In the genomic region with DNA sequence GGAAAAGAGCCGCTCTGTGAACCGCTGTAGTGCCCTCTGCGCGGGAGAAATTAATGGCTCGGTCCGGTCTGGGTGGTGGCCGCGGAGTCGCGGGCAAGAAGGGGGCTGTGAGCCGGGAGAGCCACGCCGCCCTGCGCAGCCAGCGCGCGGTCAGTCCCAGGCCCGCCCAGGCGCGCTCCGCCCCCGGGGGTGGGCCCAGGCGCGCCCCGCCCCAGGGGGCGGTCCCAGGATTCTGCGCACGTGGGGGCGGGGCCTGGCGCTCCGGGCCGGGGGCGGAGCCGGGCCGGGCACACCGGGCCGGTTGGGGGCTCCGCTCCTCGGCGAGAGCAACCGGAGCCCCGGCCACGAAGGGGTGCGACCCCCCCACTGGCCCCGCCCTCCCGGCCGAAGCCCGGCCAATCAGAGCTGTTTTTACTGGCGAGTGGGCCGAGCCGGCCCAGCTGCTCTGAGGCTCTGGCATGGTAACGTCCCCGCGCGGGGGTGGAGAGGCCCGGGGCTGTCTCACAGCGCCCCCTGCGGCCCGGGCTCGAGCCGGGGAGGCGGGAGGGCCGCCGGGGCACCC, we compare ENCODE assay signal across 8 mouse cellular contexts. TPM values are rescaled to one million over a fixed set of nuclear protein-coding genes. Genes with fewer than 3 reads are reported as not detected.
DNase-seq lines count a peak whose midpoint lies in the region; ATAC-seq lines count a peak whose summit lies in the region.

A gene (plus strand): TSS at position 275 of the 562 bp plus-strand sequence.

- H3K27me3 ChIP-seq in intestine, embryonic 14.5 days (replicated peaks; ENCODE audit: control insufficient read depth, insufficient read depth, low read length) = no peaks in the 10 kb centered on the region

- H3K4me1 ChIP-seq in intestine, embryonic 14.5 days (replicated peaks; ENCODE audit: control insufficient read depth, insufficient read depth, low read length) = no peaks in the 10 kb centered on the region

- 0% methylated on average over 41 of the region's 64 CpGs for WGBS in intestine, embryonic 14.5 days

- peak; percentile 98 to 99 for DNase-seq in adrenal gland, adult (ENCODE audit: inconsistent age in 2 of 2, low spot score in 1 of 2)
- DNase-seq in embryo, embryonic 10.5 days (ENCODE audit: low spot score) = peak; percentile 92
- DNase-seq in gastrocnemius, postnatal 25 days = peak; percentile 98
- DNase-seq in intestine, embryonic 14.5 days (ENCODE audit: low spot score) = peak; percentile 97
- peak; percentile 96 to 97 for DNase-seq in left cerebral cortex, postnatal 14 days (ENCODE audit: low spot score in 2 of 2)
- peak; percentile 92 for DNase-seq in mesoderm, embryonic 11.5 days (ENCODE audit: low read depth, low spot score)
- DNase-seq in right cerebral cortex, postnatal 36 days (ENCODE audit: low spot score in 2 of 2) = peak; percentile 94
- DNase-seq in yolk sac, embryonic 10.5 days (ENCODE audit: low spot score) = peak; percentile 92

- peak within 1 kb of the TSS; percentile 66 for H3K9ac ChIP-seq in intestine, embryonic 14.5 days (ENCODE audit: low read length)

- H3K4me3 ChIP-seq in intestine, embryonic 14.5 days (ENCODE audit: low read depth, low read length) = peak within 1 kb of the TSS; percentile 73

- no peaks in the 10 kb centered on the region for H3K36me3 ChIP-seq in intestine, embryonic 14.5 days (ENCODE audit: control insufficient read depth, insufficient read depth, low read length)

- no peaks in the 10 kb centered on the region for H3K9me3 ChIP-seq in intestine, embryonic 14.5 days (ENCODE audit: control insufficient read depth, low read length)

- intact Hi-C loops in left cerebral cortex, postnatal 14 days (cut with DNase I) = no loop called here

- ATAC-seq in intestine, embryonic 14.5 days (replicated peaks; ENCODE audit: low FRiP score, low TSS enrichment, low read depth) = peak; percentile 92

- peak within 1 kb of the TSS; percentile 63 for H3K4me2 ChIP-seq in intestine, embryonic 14.5 days (ENCODE audit: low read length)

- peak within 1 kb of the TSS; percentile 87 for H3K27ac ChIP-seq in intestine, embryonic 14.5 days (ENCODE audit: low read depth)

RNA-seq across cellular contexts. Expression of the gene that starts here (rescaled TPM):
- 10 to 100 TPM; 20.0 to 20.7 TPM for total RNA-seq in gastrocnemius, postnatal 25 days (2021)
- 40.6 and 51.1 TPM in 2 replicates for polyA plus RNA-seq in intestine, embryonic 14.5 days (2014; fragmentation: Nextera tagmentation; extraction: Ambion mirVana)
- 10 to 100 TPM; 95.4 to 99.5 TPM for total RNA-seq in left cerebral cortex, postnatal 14 days (2021)

Comparison
In these comparisons a context has a peak if more than half of its experiments do, and no peak if none do; other contexts are left out.
1. Peak in every context shown above with its lines: DNase-seq, ATAC-seq, H3K4me3 ChIP-seq and H3K27ac ChIP-seq.
2. RNA of the gene that starts here (total RNA-seq): 95.4 to 99.5 TPM in left cerebral cortex, postnatal 14 days; 20.0 to 20.7 TPM in gastrocnemius, postnatal 25 days; every median in the first group is over 4 times any median in the second.